Mouse (Mus musculus) macrophage (primary cell): Measurements from ENCODE around the gene Mb21d2. TPM values are rescaled to one million over a fixed set of nuclear protein-coding genes. Genes with fewer than 3 reads are reported as not detected.

Experiments
- H3K27ac ChIP-seq: fragments of 350-480 bp; formaldehyde crosslinking; 2 replicates; pipeline ENCODE4 v1.9.0; 2021
- H3K36me3 ChIP-seq: fragments of 350-480 bp; formaldehyde crosslinking; 2 replicates; pipeline ENCODE4 v1.9.0; 2021; ENCODE audit errors: inconsistent target
- H3K4me3 ChIP-seq: fragments of 350-480 bp; formaldehyde crosslinking; 2 replicates; pipeline ENCODE4 v1.9.0; 2021; ENCODE audit errors: inconsistent target
- H3K79me2 ChIP-seq: fragments of 350-480 bp; formaldehyde crosslinking; 2 replicates; pipeline ENCODE4 v1.9.0; 2021; ENCODE audit errors: inconsistent target
- WGBS: methylation state at CpG from one replicate; pipeline ENCODE4 v1.1.7; 2026; ENCODE audit warnings: inconsistent platforms; ENCODE audit not compliant: missing documents; 5-methylcytosine and 5-hydroxymethylcytosine counted together
- polyA plus RNA-seq: library from polyadenylated mRNA; stranded (reverse); fragments of 250-400 nt; gene quantifications from 3 replicates; pipeline ENCODE4 v1.2.4, GENCODE M21; 2018; ENCODE audit warnings: inconsistent platforms

The Mb21d2 gene
- polyA plus RNA-seq, 1 experiment from 2014 or later = 0.14 TPM

- Histone ChIP-seq H3K79me2 (no peaks in the 10 kb centered on the region), H3K4me3 (no peak overlapping the region), H3K36me3 (no peaks in the 10 kb centered on the region), H3K27ac (no peak overlapping the region)
- WGBS = 89% methylated on average over 5 of the region's 5 CpGs
Measured at GRCm38 (mm10) chr16:28884661-28885060, 44.8 kb downstream of the Mb21d2 start.

- WGBS = 94% methylated on average over 8 of the region's 8 CpGs
- Histone ChIP-seq H3K4me3 (no peak overlapping the region), H3K79me2 (no peaks in the 10 kb centered on the region), H3K27ac (no peak overlapping the region), H3K36me3 (no peaks in the 10 kb centered on the region)
Measured at GRCm38 (mm10) chr16:28883649-28884048, 45.8 kb downstream of the Mb21d2 start.

- WGBS = 89% methylated on average over 21 of the region's 21 CpGs
Measured at GRCm38 (mm10) chr16:28882687-28883428, 46.6 kb downstream of the Mb21d2 start.

GRCm38 (mm10) chr16:28881787-28882186, 47.7 kb downstream of the Mb21d2 start:
- WGBS = 91% methylated on average over 8 of the region's 8 CpGs
- Histone ChIP-seq H3K4me3 (no peak overlapping the region), H3K27ac (no peak overlapping the region), H3K79me2 (no peaks in the 10 kb centered on the region), H3K36me3 (no peaks in the 10 kb centered on the region)

More at GRCm38 (mm10) chr16:28882687-28883428, 46.6 kb downstream of the Mb21d2 start:
- Histone ChIP-seq H3K79me2 (no peaks in the 10 kb centered on the region), H3K4me3 (no peak overlapping the region), H3K36me3 (no peaks in the 10 kb centered on the region), H3K27ac (no peak overlapping the region)

- no peaks in the 10 kb centered on the region for H3K79me2 ChIP-seq
- WGBS = 40% methylated on average over 8 of the region's 8 CpGs
- H3K27ac ChIP-seq = no peak overlapping the region
Measured at GRCm38 (mm10) chr16:28880756-28881155, 48.7 kb downstream of the Mb21d2 start.

GRCm38 (mm10) chr16:28880307-28880681, 49.2 kb downstream of the Mb21d2 start:
- no peaks in the 10 kb centered on the region for H3K36me3 ChIP-seq
- no peak overlapping the region for H3K4me3 ChIP-seq
- H3K79me2 ChIP-seq = no peaks in the 10 kb centered on the region
- H3K27ac ChIP-seq = no peak overlapping the region
- 75% methylated on average over 7 of the region's 8 CpGs for WGBS

More at GRCm38 (mm10) chr16:28880756-28881155, 48.7 kb downstream of the Mb21d2 start:
- Histone ChIP-seq H3K4me3 (no peak overlapping the region), H3K36me3 (no peaks in the 10 kb centered on the region)

GRCm38 (mm10) chr16:28879636-28880306, 49.7 kb downstream of the Mb21d2 start:
- H3K27ac ChIP-seq = no peak overlapping the region
- H3K36me3 ChIP-seq = no peaks in the 10 kb centered on the region
- no peaks in the 10 kb centered on the region for H3K79me2 ChIP-seq
- WGBS = 93% methylated on average over 11 of the region's 12 CpGs
- H3K4me3 ChIP-seq = no peak overlapping the region

- 63% methylated on average over 9 of the region's 9 CpGs for WGBS
- no peaks in the 10 kb centered on the region for H3K36me3 ChIP-seq
Measured at GRCm38 (mm10) chr16:28877162-28877662, 52.3 kb downstream of the Mb21d2 start.

GRCm38 (mm10) chr16:28873404-28873895, 56.0 kb downstream of the Mb21d2 start:
- no peaks in the 10 kb centered on the region for H3K36me3 ChIP-seq
- no peak overlapping the region for H3K27ac ChIP-seq
- WGBS = 94% methylated on average over 8 of the region's 8 CpGs
- no peaks in the 10 kb centered on the region for H3K79me2 ChIP-seq
- no peak overlapping the region for H3K4me3 ChIP-seq

More at GRCm38 (mm10) chr16:28877162-28877662, 52.3 kb downstream of the Mb21d2 start:
- Histone ChIP-seq H3K79me2 (no peaks in the 10 kb centered on the region), H3K27ac (no peak overlapping the region), H3K4me3 (no peak overlapping the region)

- H3K79me2 ChIP-seq = no peaks in the 10 kb centered on the region
- H3K4me3 ChIP-seq = no peak overlapping the region
- no peak overlapping the region for H3K27ac ChIP-seq
- no peaks in the 10 kb centered on the region for H3K36me3 ChIP-seq
- 22% methylated on average over 9 of the region's 9 CpGs for WGBS
Measured at GRCm38 (mm10) chr16:28870860-28871259, 58.6 kb downstream of the Mb21d2 start.

GRCm38 (mm10) chr16:28870456-28870855, 59.0 kb downstream of the Mb21d2 start:
- Histone ChIP-seq H3K79me2 (no peaks in the 10 kb centered on the region), H3K36me3 (no peaks in the 10 kb centered on the region), H3K4me3 (no peak overlapping the region), H3K27ac (no peak overlapping the region)
- 32% methylated on average over 5 of the region's 5 CpGs for WGBS

GRCm38 (mm10) chr16:28868864-28869263, 60.6 kb downstream of the Mb21d2 start:
- Histone ChIP-seq H3K36me3 (no peaks in the 10 kb centered on the region), H3K4me3 (no peak overlapping the region), H3K79me2 (no peaks in the 10 kb centered on the region), H3K27ac (no peak overlapping the region)
- WGBS = 92% methylated on average over 9 of the region's 9 CpGs

- WGBS = 87% methylated on average over 8 of the region's 8 CpGs
- no peaks in the 10 kb centered on the region for H3K79me2 ChIP-seq
- no peak overlapping the region for H3K27ac ChIP-seq
- H3K4me3 ChIP-seq = no peak overlapping the region
- no peaks in the 10 kb centered on the region for H3K36me3 ChIP-seq
Measured at GRCm38 (mm10) chr16:28866584-28867295, 62.7 kb downstream of the Mb21d2 start.

GRCm38 (mm10) chr16:28863616-28864015, 65.9 kb downstream of the Mb21d2 start:
- H3K79me2 ChIP-seq = no peaks in the 10 kb centered on the region
- H3K4me3 ChIP-seq = no peak overlapping the region
- WGBS = 89% methylated on average over 5 of the region's 6 CpGs
- no peak overlapping the region for H3K27ac ChIP-seq
- H3K36me3 ChIP-seq = no peaks in the 10 kb centered on the region
